10 mouse cellular contexts compared by ENCODE assay signal in genomic region chr1:80630179-80631149, GRCm38 (mm10).
A peak's percentile ranks its signal among the peaks of the same experiment; 100 is the strongest.
DNase-seq lines count a peak whose midpoint lies in the region; ATAC-seq and TF ChIP-seq lines count a peak whose summit lies in the region.
"Had no signal": no experiment of that assay in that cellular context is flagged by ENCODE, and none has a peak within 500 bp of the region (broad histone marks: within the 10 kb centered on the region; RNA-seq: fewer than 3 reads in every experiment).

No protein-coding gene starts in this region.

- no peaks in the 10 kb centered on the region for H3K27me3 ChIP-seq in forebrain, embryonic 11.5 days (ENCODE audit: control insufficient read depth, insufficient read depth, low read length)
- no peaks in the 10 kb centered on the region for H3K27me3 ChIP-seq in forebrain, embryonic 10.5 days (ENCODE audit: poor library complexity, severe bottlenecking)
- H3K27me3 ChIP-seq in embryonic facial prominence, embryonic 12.5 days: no peaks in the 10 kb centered on the region
- H3K27me3 ChIP-seq in hindbrain, embryonic 15.5 days: no peaks in the 10 kb centered on the region
- H3K27me3 ChIP-seq in midbrain, postnatal 0 days (ENCODE audit: insufficient read depth, low read length): no peaks in the 10 kb centered on the region
- H3K27me3 ChIP-seq: Patski had no signal

- 52% methylated on average over 5 of the region's 5 CpGs for WGBS in forebrain, embryonic 11.5 days
- 73% methylated on average over 5 of the region's 5 CpGs for WGBS in forebrain, embryonic 10.5 days
- 51% methylated on average over 5 of the region's 5 CpGs for WGBS in embryonic facial prominence, embryonic 12.5 days
- WGBS in hindbrain, embryonic 15.5 days: 28% methylated on average over 5 of the region's 5 CpGs
- WGBS in midbrain, postnatal 0 days: 33% methylated on average over 5 of the region's 5 CpGs

- H3K4me1 ChIP-seq in forebrain, embryonic 11.5 days (replicated peaks; ENCODE audit: control insufficient read depth, insufficient read depth, low read length): no peaks in the 10 kb centered on the region
- peaks cover 14% of the 10 kb centered on the region for H3K4me1 ChIP-seq in forebrain, embryonic 10.5 days
- peaks cover 10% of the 10 kb centered on the region for H3K4me1 ChIP-seq in embryonic facial prominence, embryonic 12.5 days
- peaks cover 10% of the 10 kb centered on the region for H3K4me1 ChIP-seq in hindbrain, embryonic 15.5 days (replicated peaks)
- no peaks in the 10 kb centered on the region for H3K4me1 ChIP-seq in midbrain, postnatal 0 days (ENCODE audit: insufficient read depth, low read length)

- no peak for DNase-seq in forebrain, embryonic 11.5 days (ENCODE audit: low spot score)
- DNase-seq in forebrain, embryonic 10.5 days (ENCODE audit: extremely low spot score, low spot score): no peak
- peak; percentile 67 for DNase-seq in midbrain, postnatal 0 days (ENCODE audit: low spot score)
- no peak for DNase-seq in left cerebral cortex, adult 11 months (ENCODE audit: low spot score)
- no peak for DNase-seq in spleen, postnatal 14 days (ENCODE audit: low spot score in 2 of 2)
- DNase-seq in cerebellum, postnatal 4 days (ENCODE audit: low spot score in 2 of 2): no peak
- DNase-seq: lung, adult 2 months had no signal

- no peaks in the 10 kb centered on the region for H3K9me3 ChIP-seq in forebrain, embryonic 11.5 days (ENCODE audit: control insufficient read depth, low read length)
- no peaks in the 10 kb centered on the region for H3K9me3 ChIP-seq in forebrain, embryonic 10.5 days
- H3K9me3 ChIP-seq in embryonic facial prominence, embryonic 12.5 days: no peaks in the 10 kb centered on the region
- H3K9me3 ChIP-seq in hindbrain, embryonic 15.5 days: no peaks in the 10 kb centered on the region
- no peaks in the 10 kb centered on the region for H3K9me3 ChIP-seq in midbrain, postnatal 0 days (ENCODE audit: low read length)

- no peak overlapping the region for H3K4me3 ChIP-seq in forebrain, embryonic 11.5 days (ENCODE audit: low read depth, low read length)
- H3K4me3 ChIP-seq in forebrain, embryonic 10.5 days: no peak overlapping the region
- H3K4me3 ChIP-seq in embryonic facial prominence, embryonic 12.5 days: no peak overlapping the region
- H3K4me3 ChIP-seq in hindbrain, embryonic 15.5 days: no peak overlapping the region
- no peak overlapping the region for H3K4me3 ChIP-seq in midbrain, postnatal 0 days (ENCODE audit: low read depth, low read length)

- H3K9ac ChIP-seq in forebrain, embryonic 11.5 days (ENCODE audit: low read length): no peak overlapping the region
- no peak overlapping the region for H3K9ac ChIP-seq in embryonic facial prominence, embryonic 12.5 days
- no peak overlapping the region for H3K9ac ChIP-seq in hindbrain, embryonic 15.5 days
- no peak overlapping the region for H3K9ac ChIP-seq in midbrain, postnatal 0 days (replicated peaks; ENCODE audit: low read length, poor library complexity, severe bottlenecking)

- TF ChIP-seq CTCF in midbrain, postnatal 0 days (IDR thresholded peaks at IDR 0.05): peak; percentile 22; the same call in 1 of the 2 replicates

- no peak overlapping the region for H3K27ac ChIP-seq in forebrain, embryonic 11.5 days (ENCODE audit: low read depth, low read length)
- no peak overlapping the region for H3K27ac ChIP-seq in forebrain, embryonic 10.5 days
- H3K27ac ChIP-seq in embryonic facial prominence, embryonic 12.5 days: peak overlapping the region; percentile 69
- peak overlapping the region; percentile 46 for H3K27ac ChIP-seq in hindbrain, embryonic 15.5 days (replicated peaks)
- peak overlapping the region; percentile 55 for H3K27ac ChIP-seq in midbrain, postnatal 0 days (ENCODE audit: low read depth, low read length)

- no peak overlapping the region for H3K4me2 ChIP-seq in forebrain, embryonic 11.5 days (ENCODE audit: low read depth, low read length, severe bottlenecking)
- H3K4me2 ChIP-seq in embryonic facial prominence, embryonic 12.5 days (replicated peaks): no peak overlapping the region
- H3K4me2 ChIP-seq in hindbrain, embryonic 15.5 days: no peak overlapping the region
- no peak overlapping the region for H3K4me2 ChIP-seq in midbrain, postnatal 0 days (ENCODE audit: low read depth, low read length, poor library complexity, severe bottlenecking)

- no peaks in the 10 kb centered on the region for H3K36me3 ChIP-seq in forebrain, embryonic 11.5 days (ENCODE audit: control insufficient read depth, insufficient read depth, low read length)
- no peaks in the 10 kb centered on the region for H3K36me3 ChIP-seq in forebrain, embryonic 10.5 days (replicated peaks)
- H3K36me3 ChIP-seq in embryonic facial prominence, embryonic 12.5 days: no peaks in the 10 kb centered on the region
- no peaks in the 10 kb centered on the region for H3K36me3 ChIP-seq in hindbrain, embryonic 15.5 days
- H3K36me3 ChIP-seq in midbrain, postnatal 0 days (ENCODE audit: insufficient read depth, low read length): no peaks in the 10 kb centered on the region

- 0 out of 2 replicates have a peak, but pooled peaks have one; percentile 51 for ATAC-seq in forebrain, embryonic 11.5 days (replicated peaks; ENCODE audit: low FRiP score)
- ATAC-seq in embryonic facial prominence, embryonic 12.5 days (ENCODE audit: insufficient number of reproducible peaks, insufficient read depth, low FRiP score, low TSS enrichment): peak; percentile 35; the same call in 1 of the 2 replicates
- peak; percentile 74; the same call in 1 of the 2 replicates for ATAC-seq in hindbrain, embryonic 15.5 days (ENCODE audit: low FRiP score, low read depth)
- peak; percentile 41 for ATAC-seq in midbrain, postnatal 0 days (ENCODE audit: low FRiP score)
- ATAC-seq: Patski had no signal

Comparison
In these comparisons a context has a peak if more than half of its experiments do, and no peak if none do; other contexts are left out.
1. H3K27ac ChIP-seq: peak in embryonic facial prominence, embryonic 12.5 days (single experiment), hindbrain, embryonic 15.5 days (single experiment) and midbrain, postnatal 0 days (single experiment); none in forebrain, embryonic 11.5 days (single experiment) and forebrain, embryonic 10.5 days (single experiment).
2. Peak in every context shown above with its lines, with median percentiles within 50 percentile points of each other: ATAC-seq.